Mouse (Mus musculus) hematopoietic stem cell, adult 5-6 weeks (primary cell): ENCODE measurements around the gene Sult2a4. TPM values are rescaled to one million over a fixed set of nuclear protein-coding genes. Genes with fewer than 3 reads are reported as not detected.
"Not testable (repeated sequence)": the region's sequence is repeated elsewhere in the genome, so short reads cannot be mapped to it uniquely, and the experiment has no call there.

Source experiments
- ATAC-seq, 2 experiments: fragments of 125-278 bp in 1 of 2; replicated peaks in 1 of 2; 2 replicates each; pipeline ENCODE4 v1.8.0; 2016 to 2017; ENCODE audit warnings: inconsistent platforms in 2 of 2, mild to moderate bottlenecking in 2 of 2, moderate number of reproducible peaks in 2 of 2, low read depth in 1 of 2, moderate TSS enrichment in 1 of 2; ENCODE audit not compliant: low FRiP score in 2 of 2, poor library complexity in 2 of 2, severe bottlenecking in 2 of 2, insufficient read depth in 1 of 2, low TSS enrichment in 1 of 2
- total RNA-seq: library from RNA; stranded (forward); fragments of 172-1452, 232-1000 nt; gene quantifications from 2 replicates; pipeline ENCODE4 v1.2.3, GENCODE M21; 2017

Gene Sult2a4
- total RNA-seq, result not detected in 2 replicates

GRCm38 (mm10) chr7:13989507-13989906 is at the start of gene Sult2a4:
Gene Sult2a4 (minus strand): TSS chr7:13989607.
- not testable (repeated sequence) for ATAC-seq

GRCm38 (mm10) chr7:14030831-14031230 is 41.4 kb upstream of the Sult2a4 start:
- ATAC-seq, result not testable (repeated sequence)

GRCm38 (mm10) chr7:14013083-14013482 is 23.7 kb upstream of the Sult2a4 start:
- no peak for ATAC-seq

- not testable (repeated sequence) for ATAC-seq
Observed at GRCm38 (mm10) chr7:14010686-14011085, 21.3 kb upstream of the Sult2a4 start.

Other genes with a start within 250 kb of the Sult2a4 start
- not detected in 2 replicates for gene Sult2a1, start 152.2 kb downstream of the Sult2a4 start, total RNA-seq
- not detected in 2 replicates for gene Sult2a3, start 133.4 kb upstream of the Sult2a4 start, total RNA-seq